Mouse (Mus musculus) myocyte (in vitro differentiated cells): ENCODE measurements around the gene Got2.

Experiments
- POLR2A ChIP-seq: IDR thresholded peaks from one replicate; pipeline ENCODE4 v1.6.1; 2011; ENCODE audit warnings: low read depth, mild to moderate bottlenecking, control low read depth, moderate library complexity; ENCODE audit not compliant: insufficient read length
- TCF3 ChIP-seq: IDR thresholded peaks from one replicate; pipeline ENCODE4 v1.6.1; 2011; ENCODE audit warnings: low read depth, control low read depth; ENCODE audit not compliant: insufficient read length
- USF1 ChIP-seq: IDR thresholded peaks from one replicate; pipeline ENCODE4 v1.6.1; 2011; ENCODE audit warnings: low read depth, mild to moderate bottlenecking, control low read depth, moderate library complexity

GRCm38 (mm10) chr8:95932841-95933240, 44.5 kb upstream of the Got2 start:
- TF ChIP-seq USF1 (no peak), TCF3 (no peak), POLR2A (no peak)
